16 mouse cellular contexts compared by ENCODE assay signal in the genomic region with DNA sequence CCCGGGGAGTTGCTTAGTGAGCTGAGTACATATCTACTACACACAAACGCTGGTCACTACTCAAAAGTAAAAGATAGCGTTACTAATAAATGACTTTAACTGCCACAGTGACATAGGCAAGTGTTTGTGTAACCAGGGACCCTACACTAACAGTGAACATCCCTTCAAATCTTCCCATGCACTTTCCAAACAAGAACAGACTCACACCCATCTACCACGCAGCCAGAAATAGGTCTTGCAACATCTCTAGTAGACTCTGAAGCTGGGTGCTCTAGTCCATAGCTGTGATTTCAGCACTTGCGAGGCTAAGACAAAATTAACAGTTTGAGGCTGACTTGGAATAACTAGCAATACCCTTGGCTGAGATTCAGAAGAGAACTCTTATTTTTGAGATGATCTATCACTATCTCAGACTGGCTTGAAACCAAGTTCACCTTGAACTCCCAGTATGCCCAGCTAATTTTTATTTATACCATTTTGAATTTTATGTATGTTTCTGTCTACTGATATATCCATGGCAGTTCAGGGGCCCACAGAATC. TPM values are rescaled to one million over a fixed set of nuclear protein-coding genes. Genes with fewer than 3 reads are reported as not detected.
DNase-seq lines count a peak whose midpoint lies in the region; ATAC-seq and TF ChIP-seq lines count a peak whose summit lies in the region.
"Had no signal": no experiment of that assay in that cellular context is flagged by ENCODE, and none has a peak within 500 bp of the region (broad histone marks: within the 10 kb centered on the region; RNA-seq: fewer than 3 reads in every experiment).

No protein-coding gene starts in this region.

- no peak for ATAC-seq in heart, embryonic 14.5 days (ENCODE audit: insufficient number of reproducible peaks, insufficient read depth, low FRiP score, low read depth)
- peak; percentile 54; the same call in 1 of the 2 replicates for ATAC-seq in liver, postnatal 0 days
- ATAC-seq in liver, embryonic 12.5 days: no peak
- ATAC-seq: intestine, embryonic 16.5 days had no signal

- peak overlapping the region in 1 of 2 experiments; percentile 24; a peak in 1 of 4 replicates for H3K27ac ChIP-seq in heart, embryonic 14.5 days (replicated peaks in 1 of 2; ENCODE audit: control insufficient read depth in 1 of 2, insufficient read depth in 1 of 2, low read depth in 2 of 2, low read length in 2 of 2)
- H3K27ac ChIP-seq in liver, postnatal 0 days (ENCODE audit: low read depth): no peak overlapping the region
- H3K27ac ChIP-seq in liver, embryonic 12.5 days: no peak overlapping the region
- 0 out of 2 replicates have a peak overlapping the region, but pooled peaks have one; percentile 7 for H3K27ac ChIP-seq in olfactory bulb, adult 2 months (ENCODE audit: insufficient read depth, low read depth, low read length)
- H3K27ac ChIP-seq: limb, embryonic 10.5 days had no signal

- H3K4me3 ChIP-seq in heart, embryonic 14.5 days (ENCODE audit: control insufficient read depth in 1 of 2, insufficient read depth in 1 of 2, low read depth in 1 of 2, low read length in 2 of 2): no peak overlapping the region
- no peak overlapping the region for H3K4me3 ChIP-seq in liver, postnatal 0 days (ENCODE audit: low read depth, low read length)
- H3K4me3 ChIP-seq in liver, embryonic 12.5 days: no peak overlapping the region
- H3K4me3 ChIP-seq in olfactory bulb, adult 2 months (ENCODE audit: insufficient read depth, low read depth, low read length): no peak overlapping the region
- H3K4me3 ChIP-seq: limb, embryonic 10.5 days had no signal

- intact Hi-C loops in heart, postnatal 25 days (cut with DNase I): loop anchor here (2.0 kb wide), 1 partner anchor 73 kb away; no protein-coding TSS in a partner anchor

- TF ChIP-seq CTCF in liver, postnatal 0 days (IDR thresholded peaks at IDR 0.05; ENCODE audit: low read depth): no peak
- TF ChIP-seq CTCF in olfactory bulb, adult 2 months (IDR thresholded peaks at IDR 0.05; ENCODE audit: insufficient read depth, low read depth, low read length): no peak

- TF ChIP-seq EP300 in liver, postnatal 0 days (IDR thresholded peaks at IDR 0.05; ENCODE audit: low read depth): no peak

- DNase-seq in heart, postnatal 25 days (ENCODE audit: low spot score): no peak
- DNase-seq in liver, postnatal 0 days: no peak
- peak; percentile 5 for DNase-seq in ZHBTc4 (ENCODE audit: low read depth, low spot score)
- DNase-seq in lung, postnatal 14 days: no peak
- DNase-seq: adrenal gland, adult 8-10 months; embryo, embryonic 11 days; right cerebral cortex, postnatal 14 days had no signal

- H3K9me3 ChIP-seq in heart, embryonic 14.5 days (ENCODE audit: control insufficient read depth, low read length): no peaks in the 10 kb centered on the region
- no peaks in the 10 kb centered on the region for H3K9me3 ChIP-seq in liver, postnatal 0 days (ENCODE audit: low read length)
- H3K9me3 ChIP-seq in liver, embryonic 12.5 days (replicated peaks): no peaks in the 10 kb centered on the region
- H3K9me3 ChIP-seq: limb, embryonic 10.5 days had no signal

- peaks cover 6 to 16% of the 10 kb centered on the region in 2 experiments; a peak in 3 of 4 replicates for H3K4me1 ChIP-seq in heart, embryonic 14.5 days (ENCODE audit: control insufficient read depth in 2 of 2, insufficient read depth in 2 of 2, low read length in 2 of 2)
- H3K4me1 ChIP-seq in liver, postnatal 0 days (ENCODE audit: insufficient read depth): no peaks in the 10 kb centered on the region
- 0 out of 2 replicates have a peak, but pooled peaks cover 5% of the 10 kb centered on the region for H3K4me1 ChIP-seq in liver, embryonic 12.5 days
- peaks cover 23% of the 10 kb centered on the region for H3K4me1 ChIP-seq in olfactory bulb, adult 2 months (ENCODE audit: control insufficient read depth, insufficient read depth, low read length)
- H3K4me1 ChIP-seq: limb, embryonic 10.5 days had no signal

- no peak for TF ChIP-seq POLR2A in olfactory bulb, adult 2 months (IDR thresholded peaks at IDR 0.05; ENCODE audit: insufficient read depth, low read depth, low read length)

- WGBS in heart, embryonic 14.5 days: 68% methylated on average over 5 of the region's 5 CpGs
- 61% methylated on average over 5 of the region's 5 CpGs for WGBS in liver, postnatal 0 days (ENCODE audit: insufficient replicate concordance)
- 65% methylated on average over 5 of the region's 5 CpGs for WGBS in liver, embryonic 12.5 days (ENCODE audit: insufficient replicate concordance)
- 53% methylated on average over 5 of the region's 5 CpGs for WGBS in olfactory bulb, adult 2 months

- H3K27me3 ChIP-seq in heart, embryonic 14.5 days (ENCODE audit: control insufficient read depth, insufficient read depth, low read length): no peaks in the 10 kb centered on the region
- H3K27me3 ChIP-seq in liver, postnatal 0 days (ENCODE audit: insufficient read depth, low read length): no peaks in the 10 kb centered on the region
- H3K27me3 ChIP-seq in liver, embryonic 12.5 days (replicated peaks): no peaks in the 10 kb centered on the region

- H3K36me3 ChIP-seq in heart, embryonic 14.5 days (ENCODE audit: control insufficient read depth, insufficient read depth, low read length): peaks cover 83% of the 10 kb centered on the region
- H3K36me3 ChIP-seq in liver, postnatal 0 days (replicated peaks; ENCODE audit: insufficient read depth, low read length): peaks cover 40% of the 10 kb centered on the region
- H3K36me3 ChIP-seq in liver, embryonic 12.5 days: peaks cover 81% of the 10 kb centered on the region

- H3K4me2 ChIP-seq in heart, embryonic 14.5 days (ENCODE audit: low read length): no peak overlapping the region
- no peak overlapping the region for H3K4me2 ChIP-seq in liver, postnatal 0 days (ENCODE audit: low read depth, low read length)
- no peak overlapping the region for H3K4me2 ChIP-seq in liver, embryonic 12.5 days
- H3K4me2 ChIP-seq: lung, embryonic 14.5 days had no signal

- H3K9ac ChIP-seq in heart, embryonic 14.5 days (ENCODE audit: low read length): peak overlapping the region; percentile 30; the same call in 1 of the 2 replicates
- H3K9ac ChIP-seq in liver, postnatal 0 days (replicated peaks): no peak overlapping the region
- no peak overlapping the region for H3K9ac ChIP-seq in liver, embryonic 12.5 days
- H3K9ac ChIP-seq: lung, embryonic 14.5 days had no signal

RNA-seq across cellular contexts. Expression of gene Eno1, which starts 13.3 kb away (rescaled TPM):
- 1,771 and 1,859 TPM in 2 replicates for polyA plus RNA-seq in heart, embryonic 14.5 days (2014; fragmentation: Nextera tagmentation; extraction: Ambion mirVana)
- total RNA-seq in heart, postnatal 25 days (2021): 100 to 1,000 TPM; 119 to 136 TPM
- 574 and 747 TPM in 2 replicates for polyA plus RNA-seq in liver, postnatal 0 days (2015; fragmentation: Nextera tagmentation; extraction: Ambion mirVana)
- 1,241 and 1,342 TPM in 2 replicates for polyA plus RNA-seq in liver, embryonic 12.5 days (2016; fragmentation: Nextera tagmentation; extraction: Ambion mirVana)
- 1,081 TPM in 1 of 2 replicates, not detected in the other for polyA plus RNA-seq in olfactory bulb, adult 2 months (2012; ENCODE audit: insufficient read depth, insufficient read length, low replicate concordance, missing spikeins)

RNA-seq across cellular contexts. Expression of gene Rere, which starts 31.6 kb away (rescaled TPM):
- 25.9 and 28.5 TPM in 2 replicates for polyA plus RNA-seq in heart, embryonic 14.5 days (2014; fragmentation: Nextera tagmentation; extraction: Ambion mirVana)
- 10 to 100 TPM; 37.8 to 51.5 TPM for total RNA-seq in heart, postnatal 25 days (2021)
- polyA plus RNA-seq in liver, postnatal 0 days (2015; fragmentation: Nextera tagmentation; extraction: Ambion mirVana): 4.3 and 4.8 TPM in 2 replicates
- polyA plus RNA-seq in liver, embryonic 12.5 days (2016; fragmentation: Nextera tagmentation; extraction: Ambion mirVana): 11.6 and 12.8 TPM in 2 replicates
- polyA plus RNA-seq in olfactory bulb, adult 2 months (2012; ENCODE audit: insufficient read depth, insufficient read length, low replicate concordance, missing spikeins): 249 and 288 TPM in 2 replicates

RNA-seq across cellular contexts. Expression of gene Car6, which starts 48.7 kb away (rescaled TPM):
- polyA plus RNA-seq in heart, embryonic 14.5 days (2014; fragmentation: Nextera tagmentation; extraction: Ambion mirVana): not detected in 2 replicates
- total RNA-seq in heart, postnatal 25 days (2021): not detected
- polyA plus RNA-seq in liver, postnatal 0 days (2015; fragmentation: Nextera tagmentation; extraction: Ambion mirVana): not detected in 2 replicates
- polyA plus RNA-seq in liver, embryonic 12.5 days (2016; fragmentation: Nextera tagmentation; extraction: Ambion mirVana): not detected in 2 replicates
- polyA plus RNA-seq in olfactory bulb, adult 2 months (2012; ENCODE audit: insufficient read depth, insufficient read length, low replicate concordance, missing spikeins): not detected in 2 replicates
- total RNA-seq: gastrocnemius, adult 18-20 months; layer of hippocampus, postnatal 25 days; monocyte, adult 5-6 weeks had no signal
- polyA plus RNA-seq: intestine, embryonic 16.5 days; limb, embryonic 10.5 days; lung, embryonic 14.5 days had no signal
